Mouse (Mus musculus) layer of hippocampus, adult 18-20 months (tissue): ENCODE results near the gene Sgip1. TPM values are rescaled to one million over a fixed set of nuclear protein-coding genes. Genes with fewer than 3 reads are reported as not detected.

Experiments
- DNase-seq, 2 experiments: peaks; one replicate each; pipeline ENCODE4 v3.0.0; 2022; ENCODE audit warnings: low spot score in 2 of 2
- total RNA-seq, 2 experiments: library from RNA; stranded (reverse); gene quantifications; 2 replicates each; pipeline ENCODE4 v1.2.3; 2021

The Sgip1 gene
- total RNA-seq, 2 experiments from 2014 or later = 253 to 278 TPM

GRCm38 (mm10) chr4:102976290-102977275, 235.5 kb downstream of the Sgip1 start:
- DNase-seq = no peak

DNA sequence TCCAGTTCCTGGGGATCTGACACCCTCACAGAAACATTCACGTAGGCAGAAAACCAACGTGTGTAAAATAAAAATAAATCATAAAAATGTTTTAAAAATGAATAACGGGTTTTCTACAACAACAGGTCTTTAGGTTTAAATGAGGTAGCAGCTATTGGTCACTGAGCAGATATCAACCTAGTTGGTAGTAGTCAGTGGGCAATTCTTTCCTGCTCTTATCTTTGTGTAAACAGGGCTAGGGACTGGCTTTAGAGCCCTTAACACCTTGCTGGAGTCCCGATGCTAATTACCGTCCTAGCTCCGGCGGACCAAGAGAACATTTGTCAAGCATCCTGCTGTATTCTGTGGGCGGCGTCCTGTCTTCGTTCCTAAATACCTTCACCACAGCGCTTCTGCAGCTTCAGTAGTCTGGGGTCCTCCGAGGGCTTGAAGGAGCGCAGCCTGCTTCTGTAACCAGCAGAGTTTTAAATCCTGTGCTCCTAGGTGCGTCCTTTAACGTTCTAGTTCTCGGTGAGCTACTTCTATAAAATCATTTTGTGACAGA, 236.8 kb downstream of the Sgip1 start:
- DNase-seq = no peak

- no peak for DNase-seq
Measured at GRCm38 (mm10) chr4:102978440-102978839, 237.3 kb downstream of the Sgip1 start, which contains the start of gene Tctex1d1. Gene Tctex1d1, plus strand, starts transcription at chr4:102978606.

GRCm38 (mm10) chr4:102979385-102979784, 238.3 kb downstream of the Sgip1 start:
- DNase-seq = no peak

DNA sequence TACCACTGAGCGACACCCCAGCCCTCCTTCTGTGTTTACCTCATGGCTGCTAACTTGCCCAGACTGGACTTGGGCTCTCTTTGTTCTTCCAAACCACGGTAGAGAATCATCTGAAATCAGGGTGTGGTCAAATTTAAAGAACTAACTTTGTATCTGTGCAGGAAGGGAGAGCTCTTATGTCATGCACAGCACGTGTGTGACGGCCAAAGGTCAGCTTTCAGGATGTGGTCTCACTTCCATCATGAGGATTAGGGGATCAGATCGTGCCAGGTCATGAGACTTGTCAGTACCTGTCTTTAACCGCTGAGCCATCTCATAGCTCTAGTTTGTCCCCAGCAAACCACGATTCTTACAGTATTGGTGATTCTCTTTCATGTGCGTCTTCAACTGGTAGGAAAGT, 240.6 kb downstream of the Sgip1 start:
- no peak for DNase-seq

DNA sequence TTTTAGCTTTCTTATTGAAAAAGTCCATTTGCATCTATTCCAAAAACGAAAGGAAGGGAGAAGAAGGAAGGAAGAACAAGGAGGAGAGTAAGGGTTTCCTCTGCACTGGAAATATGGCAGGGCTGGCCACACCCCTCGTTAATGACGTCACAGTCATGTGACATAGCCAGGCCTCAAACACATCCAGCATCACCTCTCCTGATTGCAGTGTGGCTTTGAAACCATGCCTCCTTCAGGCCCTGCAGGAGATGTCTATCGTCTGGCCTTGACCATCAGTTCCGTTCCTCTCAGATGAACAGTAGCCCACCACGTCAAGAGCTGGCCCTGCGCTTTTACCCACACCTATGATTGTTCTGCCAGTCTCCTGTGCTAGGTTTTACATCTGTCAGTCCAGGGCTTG, 245.1 kb downstream of the Sgip1 start:
- DNase-seq = no peak

DNA sequence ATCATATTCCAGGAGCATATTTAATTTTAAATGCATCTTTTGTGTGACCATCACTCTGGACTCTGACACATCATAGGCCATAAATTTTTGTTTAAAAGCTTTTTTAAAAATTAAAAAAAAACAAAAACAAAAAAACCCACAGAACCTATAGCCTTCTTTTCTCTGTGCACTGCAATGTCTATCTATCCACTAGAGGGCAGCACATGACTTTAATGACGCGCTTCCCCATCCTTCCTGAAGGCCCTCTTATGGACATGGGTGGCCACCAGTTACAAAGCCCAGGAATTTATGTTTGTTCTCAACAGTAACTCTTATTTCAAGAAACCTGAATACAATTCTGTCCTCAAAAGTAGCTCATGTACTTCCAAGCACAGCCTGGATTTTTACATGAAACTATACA, 245.8 kb downstream of the Sgip1 start:
- peak in 1 of 2 experiments; percentile 80 for DNase-seq

GRCm38 (mm10) chr4:102987325-102987724, 246.2 kb downstream of the Sgip1 start:
- DNase-seq = no peak

DNA sequence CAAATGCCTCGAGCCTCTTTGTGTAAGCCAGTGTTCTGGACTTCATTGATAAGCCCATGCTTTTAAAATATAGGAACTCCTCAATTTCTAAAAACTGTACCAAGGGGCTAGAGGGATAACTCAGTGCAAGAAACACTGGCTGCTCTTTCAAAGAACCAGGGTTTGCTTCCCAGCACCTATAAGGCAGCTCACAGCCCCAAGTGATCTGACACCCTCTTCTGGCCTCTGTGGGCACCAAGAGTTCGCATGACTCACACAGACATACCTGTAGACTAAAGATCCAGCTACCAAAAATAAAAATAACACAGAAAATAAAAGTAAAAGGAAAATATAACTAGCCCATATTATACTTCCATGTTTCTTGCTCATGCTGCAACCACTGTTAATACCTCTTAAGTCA, 246.7 kb downstream of the Sgip1 start:
- no peak for DNase-seq

DNA sequence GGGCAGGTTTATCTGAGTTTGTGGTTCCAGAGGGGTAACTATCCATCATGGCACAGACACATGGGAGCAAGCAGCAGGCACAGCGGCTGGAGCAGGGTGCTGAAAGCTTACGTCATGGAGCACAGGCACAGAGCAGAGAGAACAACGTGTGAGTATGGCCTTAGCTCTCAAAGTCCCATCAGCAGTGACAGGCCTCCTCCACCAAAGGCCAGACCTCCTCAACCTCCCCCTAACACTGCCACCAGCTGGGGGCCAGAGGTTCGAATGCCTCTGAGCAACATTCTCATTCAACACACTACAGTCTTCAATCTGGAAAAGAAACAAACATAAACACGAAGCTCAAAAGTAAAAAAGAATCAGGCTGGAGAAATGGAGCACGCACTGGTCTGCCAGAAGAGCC, 247.4 kb downstream of the Sgip1 start:
- DNase-seq = no peak

DNA sequence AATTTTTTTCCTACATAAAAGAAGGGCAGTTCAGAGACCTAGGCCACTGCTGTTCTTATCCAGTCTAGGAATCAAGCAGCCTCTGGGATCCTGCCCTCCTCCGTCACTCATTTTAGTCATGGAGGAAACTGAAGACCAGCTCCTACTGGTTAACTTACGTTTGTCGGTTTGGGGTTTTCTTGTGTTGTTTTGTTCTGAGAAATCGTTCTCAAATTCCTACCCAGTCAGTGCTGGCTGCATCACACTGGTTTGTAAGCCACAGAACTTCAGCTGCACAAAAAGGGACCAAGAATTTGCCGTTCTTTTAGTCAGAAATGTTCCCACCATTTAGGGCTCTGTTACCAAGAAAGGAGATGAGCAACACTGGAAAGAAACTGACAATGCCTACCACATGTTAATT, 248.3 kb downstream of the Sgip1 start:
- no peak for DNase-seq

DNA sequence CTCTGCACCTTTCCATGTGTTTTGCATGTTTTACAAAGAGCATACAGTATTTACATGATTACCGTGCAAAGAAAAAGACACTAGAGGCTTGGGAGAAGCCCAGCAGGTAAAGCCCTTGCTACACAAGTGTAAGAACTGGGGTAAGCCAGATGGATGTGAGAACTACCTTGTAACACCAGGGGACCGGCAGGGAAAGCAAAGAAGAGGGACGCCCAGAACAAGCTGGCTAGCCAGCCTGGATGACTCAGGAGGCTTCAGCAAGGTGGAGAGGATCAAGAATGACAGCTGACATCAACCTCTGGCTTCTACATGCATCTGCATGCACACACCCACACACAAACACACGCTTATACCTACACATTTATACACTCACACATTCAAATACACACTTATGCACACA, 248.9 kb downstream of the Sgip1 start:
- no peak for DNase-seq

DNA sequence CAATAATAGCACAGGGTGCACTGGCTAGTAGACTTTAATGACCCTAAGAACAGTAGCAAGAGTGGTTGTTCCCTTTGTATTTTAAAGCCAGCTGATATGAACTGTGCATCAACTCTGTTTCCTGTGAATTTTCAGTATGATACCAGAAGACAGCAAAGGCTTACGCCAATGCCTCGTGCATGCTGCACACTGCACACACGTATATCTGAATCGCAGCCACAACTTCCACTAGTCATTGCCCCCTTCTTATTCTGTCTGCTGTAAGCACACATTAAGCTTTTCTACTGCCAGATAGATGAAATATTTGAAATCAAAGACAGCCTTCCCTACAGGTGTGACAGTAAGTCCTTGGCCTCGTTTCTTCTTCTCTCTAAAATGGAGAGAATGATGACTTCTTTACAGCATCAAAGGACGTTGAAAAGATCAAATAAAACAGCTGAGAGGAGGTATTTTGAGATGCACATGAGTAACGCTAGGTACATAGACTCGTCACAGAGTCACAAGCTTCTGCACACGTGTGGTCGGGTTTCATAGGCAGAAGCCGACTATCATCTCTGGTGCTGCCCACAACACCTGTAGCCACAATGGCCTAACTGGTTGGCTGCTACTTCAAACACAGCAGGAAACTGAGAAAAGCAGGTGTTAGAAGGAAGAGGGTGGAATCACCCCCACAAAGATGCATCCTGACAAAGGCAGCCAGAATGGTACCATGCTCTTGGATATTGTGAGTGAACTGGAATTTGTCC, 249.7 kb downstream of the Sgip1 start:
- DNase-seq = no peak

DNA sequence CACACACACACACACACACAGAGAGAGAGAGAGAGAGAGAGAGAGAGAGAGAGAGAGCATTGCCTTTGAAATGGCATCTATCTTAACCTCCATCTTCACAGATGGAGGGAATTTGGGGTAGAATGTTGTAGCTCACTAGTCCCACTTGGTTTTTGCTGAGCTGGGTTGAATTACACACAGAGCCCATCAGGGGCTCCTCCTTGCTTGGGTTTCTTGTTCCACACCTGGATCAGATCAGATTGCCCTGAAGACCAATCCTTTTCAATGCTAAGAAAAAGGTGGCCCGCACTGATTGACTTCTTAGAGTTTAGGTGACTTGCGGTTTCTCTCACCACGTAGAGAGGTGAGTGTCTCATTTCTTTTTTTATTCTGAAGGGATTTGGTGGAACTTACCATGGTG, 250.6 kb downstream of the Sgip1 start:
- DNase-seq = no peak

DNA sequence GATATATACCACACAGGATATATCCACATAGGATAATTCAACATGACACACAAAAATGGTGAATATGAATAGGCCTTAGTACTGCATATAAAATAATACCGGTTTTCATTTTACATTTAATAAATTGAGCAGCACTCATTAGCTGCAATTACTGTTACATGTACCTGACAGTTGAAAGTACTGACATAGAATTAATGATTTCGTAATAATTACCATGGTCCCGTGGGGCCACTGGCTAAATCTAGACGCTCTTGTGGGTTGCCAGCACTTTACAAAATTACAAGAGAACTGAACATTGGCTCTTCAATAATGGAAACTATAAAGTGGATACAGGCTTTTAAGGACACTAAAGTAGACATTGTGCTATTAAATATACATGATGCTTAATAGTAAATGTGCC, 263.6 kb downstream of the Sgip1 start:
- DNase-seq = no peak

- no peak for DNase-seq
Measured at GRCm38 (mm10) chr4:103005190-103005945, 264.3 kb downstream of the Sgip1 start.

GRCm38 (mm10) chr4:103006266-103006665, 265.2 kb downstream of the Sgip1 start:
- no peak for DNase-seq

DNA sequence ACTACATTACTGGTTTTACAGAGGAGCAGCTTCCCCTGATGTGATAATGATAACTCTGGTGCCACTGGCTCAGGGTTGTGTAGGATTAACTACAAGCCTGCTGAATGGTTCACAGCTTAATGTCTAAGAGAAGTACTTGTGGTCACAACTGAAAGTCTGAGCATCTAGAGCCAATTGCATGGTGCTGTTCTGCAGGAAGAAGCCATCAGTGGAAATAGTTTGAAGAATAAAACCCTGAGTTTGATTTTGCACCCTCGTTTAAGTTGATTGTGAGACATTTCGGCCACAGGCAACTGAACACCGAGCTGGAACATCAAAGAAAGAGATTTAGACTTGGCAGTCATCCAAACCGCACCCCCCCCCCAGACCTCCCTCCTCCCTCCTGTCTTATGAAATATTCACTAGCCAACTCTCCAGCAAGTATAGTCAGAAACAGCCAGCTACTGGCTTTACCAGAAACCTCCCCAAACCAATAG, 265.9 kb downstream of the Sgip1 start:
- no peak for DNase-seq

GRCm38 (mm10) chr4:103010734-103011133, 269.6 kb downstream of the Sgip1 start:
- no peak for DNase-seq

- DNase-seq = no peak
Measured at GRCm38 (mm10) chr4:103011823-103012222, 270.7 kb downstream of the Sgip1 start.

DNA sequence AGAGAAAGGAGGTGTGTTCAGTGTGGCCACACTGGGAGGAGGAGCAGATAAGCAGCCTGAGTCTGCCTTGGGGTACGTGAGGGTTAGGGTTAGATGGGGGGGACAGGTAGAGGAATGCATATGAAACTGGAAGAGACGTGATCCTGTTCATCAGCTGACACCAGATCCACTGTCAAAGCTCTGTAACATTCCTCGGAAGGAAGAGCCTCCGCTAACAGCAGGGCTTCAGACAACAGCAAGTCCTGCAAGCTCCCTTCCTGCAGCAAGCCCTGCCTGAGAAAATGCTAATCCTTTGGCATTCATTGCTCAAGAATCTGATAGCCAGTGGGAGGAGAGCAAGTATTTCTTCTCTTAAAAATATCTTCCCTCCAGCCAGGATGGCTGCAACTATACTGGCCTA, 272.4 kb downstream of the Sgip1 start:
- no peak for DNase-seq
